Mouse (Mus musculus) naive thymus-derived CD4-positive, alpha-beta T cell, adult 2 months (primary cell): ENCODE data around the gene Gna13.
A peak's percentile ranks its signal among the peaks of the same experiment; 100 is the strongest.

Source experiments
- DNase-seq: peaks from one replicate; pipeline ENCODE4 v3.0.0-alpha.2; 2011; ENCODE audit warnings: low read depth

Gene Gna13

DNA sequence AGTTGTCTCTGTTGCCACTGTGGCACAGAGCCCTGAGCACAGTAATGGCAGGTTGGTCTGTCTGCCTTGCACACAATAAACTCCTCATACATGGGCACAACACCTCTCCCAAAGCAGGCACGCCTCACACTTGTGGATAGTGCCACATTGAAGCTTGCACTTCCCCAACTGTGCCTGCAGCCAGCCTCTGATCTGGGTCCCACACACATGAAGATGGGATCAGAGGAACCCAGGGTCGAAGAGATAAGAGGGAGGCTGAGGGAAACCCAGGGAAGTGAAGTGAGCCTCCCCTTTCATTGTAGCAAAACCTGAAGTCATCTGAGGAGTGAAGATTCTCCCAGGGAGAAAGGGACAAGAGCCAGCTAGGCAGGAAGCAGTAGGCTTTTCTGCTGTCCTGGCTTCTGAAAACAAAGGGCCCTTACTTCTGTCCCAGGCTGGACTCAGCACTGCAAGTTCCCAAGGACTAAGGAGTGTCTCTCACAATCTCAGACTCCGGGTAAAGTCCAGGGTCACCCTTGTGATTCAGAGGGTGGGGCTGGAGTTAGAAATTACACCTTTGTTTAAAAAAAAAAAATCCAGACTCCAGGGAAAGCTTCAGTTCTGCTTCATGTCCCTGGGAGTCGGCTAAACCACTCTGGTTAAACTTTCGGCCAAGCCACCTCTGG is 12.8 kb upstream of the Gna13 start:
- DNase-seq, result no peak

DNA sequence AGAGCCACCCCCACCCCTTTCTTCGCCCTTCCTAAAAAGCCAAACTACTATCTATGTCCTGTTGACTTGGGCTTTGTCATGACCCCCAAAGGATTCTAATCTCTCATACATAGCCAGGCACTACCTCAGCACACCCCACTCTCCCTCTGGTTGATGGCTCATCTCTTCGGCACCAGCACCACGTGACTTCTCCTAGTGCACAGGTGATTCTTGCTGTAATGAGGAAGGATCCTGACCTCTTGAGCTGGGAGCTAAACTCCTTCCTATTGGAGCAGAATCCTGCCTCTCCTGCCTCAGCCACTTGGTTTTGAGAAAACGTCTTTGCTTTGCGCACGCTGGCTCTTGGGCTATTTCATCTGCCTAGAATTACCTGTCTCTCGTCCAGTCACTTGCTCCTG is 12.3 kb upstream of the Gna13 start:
- DNase-seq, result no peak

DNA sequence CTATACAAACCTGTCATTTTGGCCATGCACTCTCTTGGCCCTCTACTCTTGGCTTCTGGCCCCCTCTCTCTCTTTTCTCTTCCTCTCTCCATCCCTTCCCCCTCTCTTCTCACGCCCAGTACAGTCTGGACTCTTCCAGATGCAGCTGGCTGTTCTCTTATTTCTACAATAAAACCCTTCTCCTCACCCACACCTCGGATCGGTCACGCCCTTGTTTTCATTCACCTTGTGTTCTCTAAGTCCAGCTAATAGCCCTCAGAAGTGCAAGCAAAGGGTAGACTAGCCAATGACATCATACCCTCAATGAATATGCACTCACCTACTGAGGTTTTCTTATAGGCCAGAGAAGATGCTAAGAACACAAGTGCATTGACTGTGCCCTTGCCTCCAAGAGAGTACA is 11.1 kb upstream of the Gna13 start:
- no peak for DNase-seq

DNA sequence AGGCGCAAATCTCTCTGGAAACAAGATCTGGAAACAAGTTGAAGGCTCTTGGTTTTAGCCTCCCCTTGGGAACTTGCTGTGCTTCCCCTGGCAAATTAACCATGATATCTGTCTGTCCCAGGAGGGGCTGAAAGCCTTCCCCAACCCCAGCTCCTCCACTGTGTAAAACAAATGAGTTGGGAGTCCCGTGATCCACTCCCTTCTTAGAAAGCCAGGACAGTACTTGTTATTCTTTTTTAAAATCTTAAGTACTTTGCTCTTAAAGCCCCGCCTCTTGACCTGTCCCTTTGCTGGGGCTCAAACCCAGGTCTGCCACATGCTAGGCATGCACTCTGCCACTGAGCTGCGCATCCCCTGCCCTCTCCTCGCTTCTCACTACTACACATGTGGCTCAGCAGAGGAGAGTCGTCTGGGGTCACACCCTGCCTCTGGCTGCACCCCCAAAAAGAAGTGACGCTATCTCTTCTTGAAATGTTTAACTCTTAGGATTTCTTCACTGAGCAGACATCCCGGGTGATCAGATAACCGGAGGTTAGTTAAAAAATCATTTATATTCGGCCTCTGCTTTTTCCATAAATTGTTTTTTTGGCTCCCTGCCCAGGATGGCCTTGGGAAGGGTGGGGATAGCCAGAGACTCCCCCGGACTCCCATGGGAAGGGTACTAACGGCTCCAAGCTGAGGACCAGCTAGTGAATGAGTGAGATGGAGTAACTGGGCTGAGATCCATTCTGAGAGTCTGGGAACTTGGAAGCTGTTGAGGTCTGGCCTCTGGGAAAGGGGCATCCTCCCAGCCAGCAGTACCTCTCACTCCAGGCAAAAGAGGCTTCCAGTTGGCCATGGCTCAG is 9.0 kb upstream of the Gna13 start:
- no peak for DNase-seq

DNA sequence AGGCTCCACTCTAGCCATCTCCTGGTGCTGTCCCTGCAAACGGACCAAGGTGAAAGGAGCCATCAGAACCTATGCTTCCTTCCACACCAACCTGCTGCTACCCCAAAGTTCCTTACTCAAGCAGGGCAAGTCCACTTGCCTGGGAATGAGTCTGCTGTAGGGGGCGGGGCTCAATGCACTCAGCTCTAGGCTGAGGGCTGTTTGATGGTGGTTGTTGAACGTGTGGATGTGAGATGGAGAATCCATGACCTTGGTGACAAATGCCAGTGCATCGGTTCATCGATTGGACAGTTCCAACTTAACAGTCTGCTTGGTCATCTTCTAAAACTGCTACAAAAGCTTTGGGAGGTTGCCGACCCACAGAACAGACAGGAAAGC is 8.4 kb upstream of the Gna13 start:
- DNase-seq, result no peak

DNA sequence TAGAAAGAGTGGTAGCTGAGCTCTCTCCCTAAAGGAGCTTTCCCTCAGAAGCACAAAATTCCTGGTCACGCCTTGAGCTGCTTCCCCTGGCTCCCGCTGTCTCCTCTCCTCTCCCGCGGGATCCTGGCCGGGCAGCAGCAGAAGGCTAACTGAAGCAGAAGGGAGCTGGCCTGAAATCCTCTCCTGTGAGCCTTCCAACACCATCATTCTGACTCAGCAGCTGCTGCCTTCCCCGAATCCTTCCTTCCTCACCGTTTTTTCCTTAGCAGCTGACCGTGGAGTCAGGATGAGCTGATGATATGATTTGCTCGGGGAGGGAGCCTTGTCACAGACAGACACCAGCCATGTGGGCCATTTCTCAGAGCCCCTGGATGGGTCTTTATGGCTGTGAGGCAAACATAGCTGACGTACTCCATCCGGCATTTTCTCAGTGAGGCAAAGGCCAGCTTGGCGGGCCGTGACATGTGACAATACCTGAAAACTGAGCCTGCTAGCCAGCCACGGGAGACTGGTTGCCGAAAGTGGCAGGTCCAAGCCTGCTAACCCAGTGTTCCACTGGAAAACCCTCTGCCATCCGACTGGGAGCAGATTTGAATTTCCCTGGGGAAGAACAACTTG is 6.8 kb upstream of the Gna13 start:
- no peak for DNase-seq

DNA sequence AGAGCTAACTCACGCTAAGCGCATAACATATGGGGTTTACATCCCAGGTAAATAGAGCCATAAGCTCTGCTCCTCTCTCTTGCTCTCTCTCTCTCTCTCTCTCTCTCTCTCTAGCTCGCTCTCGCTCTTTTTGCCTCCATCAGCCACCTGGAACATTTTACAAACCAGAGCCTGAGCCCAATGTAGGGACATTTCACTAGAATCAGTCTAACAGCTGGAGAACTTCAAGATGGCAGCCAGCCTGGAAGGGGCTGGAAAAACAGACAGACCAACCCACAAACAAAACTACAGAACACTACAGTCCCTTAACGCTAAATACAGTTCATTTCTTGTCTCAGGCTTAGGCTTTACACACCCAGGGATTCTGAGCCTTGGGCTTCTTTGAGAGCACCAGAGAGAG is 5.5 kb upstream of the Gna13 start:
- no peak for DNase-seq

DNA sequence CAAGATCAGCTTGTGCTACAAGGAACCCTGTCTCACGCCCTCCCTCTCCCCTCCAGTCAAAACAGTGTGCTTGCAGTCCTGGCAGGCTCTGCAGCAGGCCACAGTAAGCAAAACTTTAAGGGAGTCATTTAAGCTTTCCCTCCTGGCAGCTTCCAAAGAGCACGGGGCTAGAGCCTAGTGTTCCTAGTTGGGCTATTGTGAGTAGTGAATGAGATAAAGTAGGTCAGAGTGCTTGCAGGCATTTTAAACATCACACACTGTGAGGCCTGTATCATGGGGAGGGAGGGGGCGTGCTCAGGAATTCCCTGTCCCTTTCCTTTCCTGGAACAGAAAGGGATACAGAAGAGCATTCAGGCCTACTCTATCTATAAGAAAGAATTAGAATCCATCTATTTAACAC is 4.1 kb upstream of the Gna13 start:
- DNase-seq, result no peak

DNA sequence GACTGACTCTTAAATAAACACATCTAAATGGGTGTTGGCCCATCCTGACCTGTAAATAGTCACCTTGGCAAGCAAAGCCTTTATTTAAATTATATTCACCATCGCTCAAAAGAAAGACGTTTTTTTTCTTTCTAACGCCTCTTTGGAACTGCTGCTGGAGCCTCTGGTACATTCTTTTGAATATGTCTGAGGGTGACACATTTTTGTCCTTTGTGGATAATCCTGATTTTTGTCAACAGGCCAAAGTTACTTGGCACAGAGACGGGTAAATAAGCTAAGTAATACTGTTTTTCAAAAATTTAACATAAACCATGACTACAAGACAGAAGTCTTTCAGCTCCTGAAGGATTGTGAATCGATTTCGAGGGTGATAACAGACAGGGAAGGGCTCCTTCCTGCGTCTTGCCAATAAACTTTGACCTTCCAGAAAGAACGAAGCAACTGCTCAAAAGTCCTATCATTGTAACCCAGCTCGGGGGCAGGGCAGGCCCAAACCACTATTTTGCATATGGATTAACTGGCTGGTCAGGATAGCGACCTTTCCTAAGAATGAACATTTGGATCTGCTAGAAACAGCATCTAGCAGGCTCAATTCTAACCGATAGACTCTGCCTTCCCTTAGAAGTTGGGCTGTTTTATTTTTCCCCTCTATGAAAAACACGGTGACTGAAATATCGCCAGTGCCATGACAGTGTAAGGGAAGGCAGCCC is 3.4 kb upstream of the Gna13 start:
- no peak for DNase-seq

DNA sequence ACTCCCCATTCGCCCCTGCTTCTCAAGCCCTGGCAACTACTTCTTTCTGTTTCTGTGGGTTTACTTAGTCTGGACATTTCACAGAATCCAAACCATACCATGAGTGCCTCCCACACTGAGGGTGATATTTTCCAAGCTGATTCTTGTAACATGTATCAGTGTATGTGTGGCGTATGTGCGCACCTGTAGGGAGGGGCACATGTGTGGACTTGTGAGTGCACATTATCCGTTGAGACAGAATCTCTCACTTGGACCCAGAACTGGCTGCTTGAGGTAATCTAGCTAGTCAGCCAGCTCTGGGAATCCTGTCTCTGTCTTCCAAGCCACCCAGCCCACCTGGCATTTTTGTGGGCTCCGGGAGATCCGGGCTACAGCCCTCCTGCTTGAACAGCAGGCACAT is 2.5 kb upstream of the Gna13 start:
- no peak for DNase-seq

DNA sequence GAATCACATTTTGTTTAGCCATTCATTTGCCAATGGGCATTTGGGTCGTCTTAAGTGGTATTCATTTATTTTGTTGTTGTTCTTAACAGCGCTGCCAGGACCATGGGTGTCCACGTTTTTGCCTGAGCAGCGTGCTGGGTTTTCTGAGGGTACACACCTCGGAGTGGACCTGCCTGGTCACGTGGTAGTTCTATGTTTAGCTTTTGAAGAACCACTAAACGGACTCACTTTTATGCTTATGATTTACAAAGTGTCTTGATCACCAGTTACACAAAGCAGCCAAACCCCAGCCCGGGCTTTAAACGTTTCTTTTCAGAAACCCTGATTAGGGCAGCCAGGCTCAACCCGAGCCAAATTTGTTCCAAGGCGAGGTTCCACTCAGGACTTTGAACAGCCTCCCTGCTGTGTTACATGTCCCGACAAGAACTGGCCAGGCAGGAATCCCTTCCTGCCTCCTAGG is 2.0 kb upstream of the Gna13 start:
- DNase-seq, result no peak

DNA sequence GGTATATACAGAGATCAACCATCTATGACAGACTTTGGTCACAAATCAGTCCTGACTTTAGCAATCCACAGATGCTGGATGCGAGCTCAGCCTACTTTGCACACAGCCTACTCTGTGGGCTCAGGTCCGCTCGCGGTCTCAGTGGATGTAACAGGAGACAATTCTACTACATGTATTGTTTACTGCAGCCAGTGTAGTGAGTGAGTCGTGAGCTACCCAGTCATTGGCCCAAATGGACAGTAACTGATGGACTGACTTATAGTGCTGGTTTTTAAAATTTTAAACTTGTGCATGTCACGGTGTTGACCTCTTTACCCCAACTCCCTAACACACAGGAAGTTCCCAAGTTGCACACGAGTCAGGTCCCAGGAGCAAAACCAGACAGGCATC is 1.4 kb upstream of the Gna13 start:
- DNase-seq, result no peak

DNA sequence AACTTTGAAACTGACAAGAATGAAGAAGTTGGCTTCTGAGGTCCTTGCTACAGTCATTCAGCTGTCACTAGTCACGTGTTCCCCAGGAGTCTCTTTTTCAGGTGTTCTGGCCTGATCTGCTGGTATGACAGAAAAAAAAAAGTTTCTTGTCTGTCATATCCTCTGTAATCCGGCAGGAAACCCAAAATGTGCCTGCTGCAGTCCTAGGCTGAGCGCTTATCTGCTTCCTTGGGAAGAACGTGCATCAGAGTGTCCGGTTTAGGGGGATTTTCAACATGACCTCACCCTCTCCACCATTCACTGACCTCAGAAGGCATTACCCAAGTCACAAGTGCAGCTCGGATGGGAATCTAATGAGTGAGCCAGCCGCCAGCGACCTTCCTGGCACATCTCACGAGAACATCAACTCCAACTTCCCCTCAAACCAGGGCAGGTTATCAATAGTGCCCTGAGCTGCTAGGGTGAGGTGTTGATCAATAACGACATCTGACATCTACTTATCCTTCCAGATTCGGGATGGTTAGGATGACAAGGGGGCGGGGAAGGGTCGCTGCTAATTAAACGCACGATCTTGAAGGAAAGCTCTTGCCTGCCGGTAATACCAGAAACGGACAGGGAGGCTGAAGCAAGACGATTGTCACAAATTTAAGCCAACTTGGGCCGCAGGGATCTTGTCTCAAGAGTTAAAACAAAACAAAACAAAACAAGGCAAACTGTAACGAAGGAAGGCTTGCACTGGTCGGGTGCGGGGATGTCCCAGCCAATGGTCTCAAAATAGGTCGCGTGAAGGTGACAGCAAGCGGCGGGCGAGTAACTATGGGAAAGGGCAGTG is 784 bp upstream of the Gna13 start:
- peak; percentile 78 for DNase-seq

DNA sequence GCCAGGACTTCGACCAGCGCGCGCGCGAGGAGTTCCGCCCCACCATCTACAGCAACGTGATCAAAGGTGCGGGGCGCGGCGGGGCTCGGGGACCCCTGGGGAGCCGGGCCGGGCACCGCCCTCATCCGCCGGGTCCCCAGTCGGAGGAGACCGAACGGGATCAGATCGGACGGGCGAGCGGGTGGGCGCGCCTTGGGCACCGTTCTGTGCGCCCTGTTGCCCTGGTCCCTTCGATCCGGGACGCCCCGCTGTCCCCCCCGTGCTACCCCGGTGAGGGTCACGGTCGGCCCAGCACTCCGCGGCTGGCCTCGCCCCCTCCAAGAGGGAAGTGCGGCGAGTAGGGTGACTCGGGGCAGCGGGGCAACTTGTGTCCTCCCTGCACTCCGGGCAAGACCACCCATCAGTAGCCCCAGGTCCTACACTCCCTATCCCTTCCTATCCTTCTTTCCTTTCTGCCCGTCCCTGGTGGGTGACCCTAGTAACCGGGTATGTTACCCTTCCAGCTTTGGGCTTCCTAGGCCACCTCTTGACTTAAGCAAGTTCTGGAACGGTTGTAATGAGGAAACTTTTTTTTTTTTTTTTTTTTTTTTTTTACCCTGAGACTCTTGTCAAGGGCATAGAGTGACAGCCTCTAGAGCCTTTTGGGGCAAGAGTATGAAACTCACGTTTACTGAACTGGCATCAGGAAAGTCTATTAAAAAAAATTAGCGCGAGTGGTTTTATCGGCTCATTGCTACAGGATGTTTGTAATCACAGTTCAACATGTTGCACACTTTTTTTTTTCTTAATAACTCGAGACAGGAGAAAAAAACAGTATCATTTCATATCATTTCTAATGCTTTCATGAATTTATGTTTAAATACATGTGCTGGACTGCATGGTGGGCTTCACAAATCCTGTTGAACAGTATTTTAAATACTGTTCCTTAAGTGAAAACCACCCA is 831 bp downstream of the Gna13 start:
- peak; percentile 65 for DNase-seq

DNA sequence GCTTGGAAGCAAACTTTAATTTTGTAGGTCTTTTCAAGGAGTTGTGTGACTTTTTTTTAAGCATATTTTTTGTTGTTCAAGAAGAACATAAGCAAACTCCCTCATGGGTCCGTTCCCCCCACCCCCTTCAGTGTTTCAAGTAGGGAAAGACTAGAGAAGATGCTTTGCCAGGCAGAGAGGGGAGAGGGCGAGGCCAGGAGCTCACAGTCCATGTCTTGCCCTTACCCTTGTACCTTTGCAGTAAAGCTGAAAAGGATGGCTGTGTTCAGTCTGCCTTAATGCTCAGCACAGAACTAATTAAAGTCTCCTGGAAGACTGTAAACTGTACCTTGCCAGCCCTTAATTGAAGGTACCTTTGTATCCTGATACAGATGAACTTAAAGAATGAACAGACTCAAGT is 1.7 kb downstream of the Gna13 start:
- DNase-seq, result peak; percentile 40

DNA sequence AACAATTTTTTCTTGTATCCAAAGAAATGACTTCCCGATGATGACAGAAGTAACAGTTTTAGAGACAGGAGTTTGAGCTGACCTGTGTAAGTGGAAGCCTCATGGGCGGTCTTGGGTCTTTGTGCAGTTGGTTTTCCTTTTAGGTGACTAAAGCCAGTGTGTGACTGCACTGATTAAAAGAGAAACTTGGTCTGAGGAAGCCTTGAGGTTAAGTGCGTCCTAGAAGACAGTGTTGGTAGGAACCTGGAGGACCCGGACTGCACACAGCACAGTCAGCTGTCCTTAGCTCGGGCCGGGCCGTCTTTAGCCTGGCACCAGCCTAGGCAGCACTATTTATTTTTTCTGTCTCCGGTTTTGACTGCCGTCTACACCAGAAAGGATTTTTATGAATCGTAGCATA is 2.2 kb downstream of the Gna13 start:
- peak; percentile 46 for DNase-seq

DNA sequence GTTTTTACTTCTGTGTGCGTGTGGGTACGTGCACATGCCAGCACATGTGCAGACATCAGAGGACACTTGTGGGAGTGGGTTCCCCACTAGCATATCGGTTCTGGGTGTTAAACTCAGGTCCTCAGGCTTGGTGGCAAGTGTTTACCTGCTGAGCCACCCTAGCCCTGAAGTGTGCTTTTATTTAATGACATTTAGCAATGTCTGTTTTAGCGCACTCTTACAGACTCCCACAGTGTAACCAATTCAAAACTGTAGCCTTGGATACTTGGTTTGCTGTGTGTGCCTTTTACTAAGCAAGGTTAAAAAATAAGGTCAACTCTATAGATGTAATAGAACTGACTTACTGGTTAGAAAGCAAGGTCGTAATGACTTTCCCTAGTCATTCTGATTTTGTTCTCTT is 3.2 kb downstream of the Gna13 start:
- no peak for DNase-seq

DNA sequence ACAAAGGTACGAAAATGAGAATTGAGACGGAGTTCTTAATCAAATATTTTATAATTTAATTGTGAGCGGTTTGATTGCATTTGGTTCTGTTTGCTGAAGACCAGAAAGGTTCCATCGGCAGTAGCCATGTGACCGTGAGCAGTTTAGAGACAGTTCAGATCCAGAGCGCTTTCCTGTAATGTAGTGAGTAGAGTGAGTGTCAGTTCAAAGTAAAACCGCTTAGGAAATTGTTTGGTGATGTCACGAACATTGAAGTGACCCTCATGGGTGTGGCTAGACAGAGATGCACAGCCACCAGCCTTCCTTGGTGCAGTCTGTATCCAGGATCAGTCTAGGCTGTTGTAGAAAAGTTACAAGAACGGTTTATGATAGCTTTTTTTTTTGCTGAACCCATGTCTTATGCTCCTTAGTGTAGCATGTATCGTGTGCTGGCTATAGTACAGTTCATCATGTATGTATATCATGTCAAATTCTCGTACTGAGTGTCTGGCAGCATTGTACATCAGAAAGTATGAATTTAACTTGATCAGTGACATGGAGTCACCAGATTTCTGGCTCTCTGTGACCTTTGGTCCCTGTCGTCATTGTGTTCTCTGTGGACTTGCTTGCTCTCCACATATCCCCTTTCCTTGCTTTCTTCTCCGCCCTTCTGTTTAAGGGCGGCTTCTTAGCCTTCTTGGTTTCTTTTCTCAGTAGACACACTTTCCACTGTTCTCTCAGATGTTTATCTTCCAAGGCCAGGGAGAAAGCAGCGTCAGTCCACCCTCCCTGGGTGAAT is 4.4 kb downstream of the Gna13 start:
- DNase-seq, result no peak

DNA sequence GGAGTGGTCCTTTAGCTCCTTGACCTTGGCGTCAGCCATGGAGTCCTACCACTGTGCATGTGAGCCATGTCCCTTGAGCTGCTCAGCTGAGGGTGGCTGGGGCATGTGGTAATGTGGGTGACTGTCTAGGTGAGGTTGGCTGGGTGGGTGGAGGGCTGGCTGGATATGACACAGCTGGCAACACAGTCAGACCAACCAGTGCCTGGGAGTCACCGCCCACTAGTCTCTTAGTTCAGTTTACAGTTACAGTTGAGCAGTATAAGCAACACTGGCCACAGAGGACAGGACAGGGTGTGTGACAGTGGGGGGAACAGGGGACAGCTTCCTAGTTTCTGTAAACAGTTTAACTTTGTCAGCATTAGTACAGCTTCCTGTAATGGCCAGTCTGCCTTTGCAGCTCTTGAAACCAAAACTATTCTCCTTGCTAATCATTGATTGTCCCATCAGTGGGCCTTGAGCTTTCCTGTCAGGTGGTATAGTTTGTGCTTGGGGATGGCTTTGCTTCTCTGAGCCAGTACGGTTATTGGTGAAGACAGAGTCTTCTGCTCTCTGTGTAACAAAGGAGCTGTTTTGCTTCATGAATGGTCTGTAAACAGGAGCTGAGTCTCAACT is 6.5 kb downstream of the Gna13 start:
- DNase-seq, result no peak
